Mouse (Mus musculus): ENCODE measurements around the gene Slc41a2. TPM values are rescaled to one million over a fixed set of nuclear protein-coding genes. Genes with fewer than 3 reads are reported as not detected.

The Slc41a2 gene
- polyA plus RNA-seq, 1 experiment from 2014 or later, result 0.58 TPM

GRCm38 (mm10) chr10:83326648-83327285 lies 10.9 kb downstream of the Slc41a2 start:
- Histone ChIP-seq H3K4me3 (replicated peaks) (no peak overlapping the region), H3K4me2 (no peak overlapping the region), H3K27ac (no peak overlapping the region), H3K4me1 (no peaks in the 10 kb centered on the region), H3K9me3 (replicated peaks) (no peaks in the 10 kb centered on the region), H3K36me3 (no peaks in the 10 kb centered on the region), H3K9ac (no peak overlapping the region), H3K27me3 (peaks cover 3% of the 10 kb centered on the region; the same call in 1 of the 2 replicates)
- 87% methylated on average over 14 of the region's 14 CpGs for WGBS
- ATAC-seq (replicated peaks; ENCODE audit: low FRiP score), result no peak

GRCm38 (mm10) chr10:83325903-83326302 lies 11.8 kb downstream of the Slc41a2 start:
- Histone ChIP-seq H3K9ac (no peak overlapping the region), H3K4me2 (no peak overlapping the region), H3K27ac (no peak overlapping the region), H3K27me3 (peaks cover 3% of the 10 kb centered on the region; the same call in 1 of the 2 replicates), H3K36me3 (no peaks in the 10 kb centered on the region), H3K4me3 (replicated peaks) (no peak overlapping the region), H3K9me3 (replicated peaks) (no peaks in the 10 kb centered on the region), H3K4me1 (no peaks in the 10 kb centered on the region)
- no peak for ATAC-seq (replicated peaks; ENCODE audit: low FRiP score)
- 87% methylated on average over 1 of the region's 1 CpGs for WGBS

GRCm38 (mm10) chr10:83324871-83325270 lies 12.8 kb downstream of the Slc41a2 start:
- ATAC-seq (replicated peaks; ENCODE audit: low FRiP score), result no peak

GRCm38 (mm10) chr10:83322551-83323100 lies 15.1 kb downstream of the Slc41a2 start:
- Histone ChIP-seq H3K9ac (no peak overlapping the region), H3K4me3 (replicated peaks) (no peak overlapping the region), H3K27me3 (peaks cover 3% of the 10 kb centered on the region; the same call in 1 of the 2 replicates), H3K4me2 (no peak overlapping the region), H3K9me3 (replicated peaks) (no peaks in the 10 kb centered on the region), H3K27ac (no peak overlapping the region), H3K4me1 (0 out of 2 replicates have a peak, but pooled peaks cover 3% of the 10 kb centered on the region), H3K36me3 (no peaks in the 10 kb centered on the region)
- 57% methylated on average over 7 of the region's 7 CpGs for WGBS
- ATAC-seq (replicated peaks; ENCODE audit: low FRiP score), result no peak

More at GRCm38 (mm10) chr10:83324871-83325270, 12.8 kb downstream of the Slc41a2 start:
- Histone ChIP-seq H3K4me1 (0 out of 2 replicates have a peak, but pooled peaks cover 3% of the 10 kb centered on the region), H3K9me3 (replicated peaks) (no peaks in the 10 kb centered on the region), H3K27me3 (peaks cover 3% of the 10 kb centered on the region; the same call in 1 of the 2 replicates), H3K36me3 (no peaks in the 10 kb centered on the region), H3K4me2 (no peak overlapping the region), H3K9ac (no peak overlapping the region), H3K27ac (no peak overlapping the region), H3K4me3 (replicated peaks) (no peak overlapping the region)
- WGBS, result 68% methylated on average over 3 of the region's 3 CpGs

- Histone ChIP-seq H3K4me3 (replicated peaks) (no peak overlapping the region), H3K9ac (no peak overlapping the region), H3K36me3 (no peaks in the 10 kb centered on the region), H3K27me3 (peaks cover 3% of the 10 kb centered on the region; the same call in 1 of the 2 replicates), H3K4me1 (0 out of 2 replicates have a peak, but pooled peaks cover 3% of the 10 kb centered on the region), H3K4me2 (no peak overlapping the region), H3K9me3 (replicated peaks) (no peaks in the 10 kb centered on the region), H3K27ac (no peak overlapping the region)
- 80% methylated on average over 6 of the region's 6 CpGs for WGBS
- ATAC-seq (replicated peaks; ENCODE audit: low FRiP score), result no peak
Observed at GRCm38 (mm10) chr10:83321528-83321927, 16.2 kb downstream of the Slc41a2 start.

- H3K36me3 ChIP-seq, result no peaks in the 10 kb centered on the region
- no peak overlapping the region for H3K9ac ChIP-seq
- H3K9me3 ChIP-seq (replicated peaks), result no peaks in the 10 kb centered on the region
- H3K27ac ChIP-seq, result no peak overlapping the region
- no peak overlapping the region for H3K4me2 ChIP-seq
- no peak overlapping the region for H3K4me3 ChIP-seq (replicated peaks)
- 0 out of 2 replicates have a peak, but pooled peaks cover 3% of the 10 kb centered on the region for H3K4me1 ChIP-seq
- ATAC-seq (replicated peaks; ENCODE audit: low FRiP score), result no peak
- peaks cover 3% of the 10 kb centered on the region; the same call in 1 of the 2 replicates for H3K27me3 ChIP-seq
- 85% methylated on average over 7 of the region's 7 CpGs for WGBS
Observed at GRCm38 (mm10) chr10:83320870-83321269, 16.8 kb downstream of the Slc41a2 start.

- Histone ChIP-seq H3K4me1 (0 out of 2 replicates have a peak, but pooled peaks cover 3% of the 10 kb centered on the region), H3K9me3 (replicated peaks) (no peaks in the 10 kb centered on the region), H3K4me2 (no peak overlapping the region), H3K9ac (no peak overlapping the region), H3K4me3 (replicated peaks) (no peak overlapping the region), H3K27ac (no peak overlapping the region), H3K27me3 (peaks cover 3% of the 10 kb centered on the region; the same call in 1 of the 2 replicates), H3K36me3 (no peaks in the 10 kb centered on the region)
- WGBS, result 68% methylated on average over 6 of the region's 6 CpGs
- ATAC-seq (replicated peaks; ENCODE audit: low FRiP score), result no peak
Observed at GRCm38 (mm10) chr10:83320396-83320795, 17.3 kb downstream of the Slc41a2 start.

GRCm38 (mm10) chr10:83313033-83313432 lies 24.6 kb downstream of the Slc41a2 start:
- H3K27ac ChIP-seq, result no peak overlapping the region
- no peaks in the 10 kb centered on the region for H3K4me1 ChIP-seq
- no peak overlapping the region for H3K9ac ChIP-seq
- H3K4me2 ChIP-seq, result no peak overlapping the region
- H3K4me3 ChIP-seq (replicated peaks), result no peak overlapping the region
- 84% methylated on average over 5 of the region's 5 CpGs for WGBS
- no peaks in the 10 kb centered on the region for H3K9me3 ChIP-seq (replicated peaks)
- H3K36me3 ChIP-seq, result no peaks in the 10 kb centered on the region
- ATAC-seq (replicated peaks; ENCODE audit: low FRiP score), result no peak
- no peaks in the 10 kb centered on the region for H3K27me3 ChIP-seq

GRCm38 (mm10) chr10:83310356-83310755 lies 27.3 kb downstream of the Slc41a2 start:
- Histone ChIP-seq H3K27me3 (no peaks in the 10 kb centered on the region), H3K4me3 (replicated peaks) (no peak overlapping the region), H3K27ac (no peak overlapping the region), H3K9me3 (replicated peaks) (no peaks in the 10 kb centered on the region), H3K4me1 (no peaks in the 10 kb centered on the region), H3K36me3 (no peaks in the 10 kb centered on the region), H3K9ac (no peak overlapping the region), H3K4me2 (no peak overlapping the region)
- 84% methylated on average over 7 of the region's 7 CpGs for WGBS
- no peak for ATAC-seq (replicated peaks; ENCODE audit: low FRiP score)

- Histone ChIP-seq H3K36me3 (no peaks in the 10 kb centered on the region), H3K4me2 (no peak overlapping the region), H3K27me3 (no peaks in the 10 kb centered on the region), H3K4me3 (replicated peaks) (no peak overlapping the region), H3K4me1 (peaks cover 5% of the 10 kb centered on the region; the same call in 1 of the 2 replicates), H3K9ac (no peak overlapping the region), H3K9me3 (replicated peaks) (no peaks in the 10 kb centered on the region), H3K27ac (no peak overlapping the region)
- no peak for ATAC-seq (replicated peaks; ENCODE audit: low FRiP score)
- WGBS, result 61% methylated on average over 4 of the region's 4 CpGs
Observed at GRCm38 (mm10) chr10:83301687-83302086, 36.0 kb downstream of the Slc41a2 start.

GRCm38 (mm10) chr10:83301054-83301453 lies 36.6 kb downstream of the Slc41a2 start:
- H3K4me1 ChIP-seq, result peaks cover 5% of the 10 kb centered on the region; the same call in 1 of the 2 replicates
- no peaks in the 10 kb centered on the region for H3K36me3 ChIP-seq
- H3K4me3 ChIP-seq (replicated peaks), result no peak overlapping the region
- no peak overlapping the region for H3K27ac ChIP-seq
- WGBS, result 59% methylated on average over 3 of the region's 3 CpGs
- no peak for ATAC-seq (replicated peaks; ENCODE audit: low FRiP score)
- no peaks in the 10 kb centered on the region for H3K27me3 ChIP-seq
- H3K9ac ChIP-seq, result no peak overlapping the region
- no peak overlapping the region for H3K4me2 ChIP-seq
- no peaks in the 10 kb centered on the region for H3K9me3 ChIP-seq (replicated peaks)

- Histone ChIP-seq H3K4me2 (no peak overlapping the region), H3K27me3 (no peaks in the 10 kb centered on the region; the same call in 1 of the 2 replicates), H3K4me1 (peaks cover 5% of the 10 kb centered on the region; the same call in 1 of the 2 replicates), H3K4me3 (replicated peaks) (no peak overlapping the region), H3K9me3 (replicated peaks) (no peaks in the 10 kb centered on the region), H3K9ac (no peak overlapping the region), H3K36me3 (no peaks in the 10 kb centered on the region), H3K27ac (no peak overlapping the region)
- whole genome bisulfite sequencing, result 80% methylated on average over 4 of the region's 4 CpGs
- no peak for ATAC-seq (replicated peaks; ENCODE audit: low FRiP score)
Observed at GRCm38 (mm10) chr10:83297017-83297416, 40.7 kb downstream of the Slc41a2 start.
